Mouse (Mus musculus): Measurements from ENCODE around the gene Ascc3. TPM values are rescaled to one million over a fixed set of nuclear protein-coding genes. Genes with fewer than 3 reads are reported as not detected.

Ascc3 gene
- polyA plus RNA-seq, 1 experiment from 2014 or later: 20.5 TPM

DNA sequence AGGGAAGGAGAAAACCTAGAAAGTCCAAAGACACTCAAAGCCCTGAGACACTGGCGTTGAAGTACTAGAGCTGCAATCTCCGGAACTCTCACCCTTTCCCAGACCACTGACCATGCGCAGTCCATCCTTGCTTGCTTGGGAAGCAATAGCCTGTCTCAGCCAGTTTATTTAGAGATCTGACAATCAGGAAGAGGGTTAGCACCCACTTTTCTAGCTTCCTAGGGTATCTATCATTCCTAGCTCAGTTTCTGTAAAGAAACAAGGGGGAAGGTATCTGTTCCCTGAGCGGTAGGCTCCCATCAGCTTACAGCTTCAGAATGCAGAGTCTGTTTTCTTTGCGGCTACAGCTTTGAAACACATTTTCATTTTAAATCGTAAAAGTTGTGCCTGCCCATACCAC is 298.2 kb downstream of the Ascc3 start:
- no peaks in the 10 kb centered on the region for H3K36me3 ChIP-seq
- H3K4me3 ChIP-seq: no peak overlapping the region
- no peak for DNase-seq (ENCODE audit: low spot score)
- peaks cover 18% of the 10 kb centered on the region for H3K4me1 ChIP-seq
- 10% methylated on average over 6 of the region's 6 CpGs for WGBS
- peaks cover 86% of the 10 kb centered on the region for H3K27me3 ChIP-seq (ENCODE audit: insufficient read depth, poor library complexity, severe bottlenecking)
- H3K27ac ChIP-seq: no peak overlapping the region
- H3K9me3 ChIP-seq: no peaks in the 10 kb centered on the region

DNA sequence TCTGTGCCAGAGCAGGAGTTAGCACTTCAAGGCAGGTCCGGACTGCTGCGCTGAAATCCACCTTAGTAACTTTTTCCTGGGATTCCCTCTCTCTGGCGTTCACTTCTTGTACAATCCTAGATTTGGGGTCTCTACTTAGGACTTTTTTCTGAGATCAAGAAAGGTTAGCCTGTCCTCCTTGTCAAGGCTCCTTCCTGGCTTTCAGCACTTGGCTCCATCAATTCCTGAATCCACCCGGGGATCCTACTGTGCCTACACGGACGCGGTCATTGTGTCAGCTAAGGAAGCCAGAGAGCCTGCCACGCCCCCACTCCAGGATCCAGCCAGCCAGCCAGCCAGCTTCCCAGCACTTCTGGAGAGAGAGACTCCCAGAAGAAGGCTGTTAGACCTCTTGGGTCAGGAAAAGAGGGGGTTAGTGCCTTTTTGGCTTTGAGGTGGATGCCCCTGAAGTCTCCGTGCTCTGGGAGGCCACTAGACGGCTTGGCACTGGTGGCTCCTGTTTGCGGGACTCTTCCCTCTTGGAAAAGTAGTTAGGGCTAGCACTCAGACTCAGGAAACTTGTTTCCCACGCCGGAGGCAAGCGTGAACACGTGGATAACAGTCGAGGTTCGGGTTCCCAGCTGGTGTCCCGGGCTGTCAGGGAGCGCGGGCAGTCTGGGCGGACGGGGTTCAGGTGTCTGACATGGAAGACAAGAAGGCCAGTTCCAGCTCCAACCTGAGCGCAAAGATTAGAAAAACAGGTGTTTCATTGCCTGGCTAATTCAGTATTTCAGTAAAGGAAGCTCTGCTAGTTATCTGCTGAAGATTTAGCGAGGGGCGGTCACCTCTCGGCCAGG is 299.6 kb downstream of the Ascc3 start:
- Histone ChIP-seq H3K27me3 (ENCODE audit: insufficient read depth, poor library complexity, severe bottlenecking) (peaks cover 89% of the 10 kb centered on the region), H3K36me3 (no peaks in the 10 kb centered on the region), H3K27ac (no peak overlapping the region), H3K4me1 (peaks cover 18% of the 10 kb centered on the region), H3K9me3 (no peaks in the 10 kb centered on the region), H3K4me3 (peak overlapping the region; percentile 18; the same call in 1 of the 2 replicates)
- whole genome bisulfite sequencing: under 1% methylated on average over 26 of the region's 26 CpGs
- no peak for DNase-seq (ENCODE audit: low spot score)

DNA sequence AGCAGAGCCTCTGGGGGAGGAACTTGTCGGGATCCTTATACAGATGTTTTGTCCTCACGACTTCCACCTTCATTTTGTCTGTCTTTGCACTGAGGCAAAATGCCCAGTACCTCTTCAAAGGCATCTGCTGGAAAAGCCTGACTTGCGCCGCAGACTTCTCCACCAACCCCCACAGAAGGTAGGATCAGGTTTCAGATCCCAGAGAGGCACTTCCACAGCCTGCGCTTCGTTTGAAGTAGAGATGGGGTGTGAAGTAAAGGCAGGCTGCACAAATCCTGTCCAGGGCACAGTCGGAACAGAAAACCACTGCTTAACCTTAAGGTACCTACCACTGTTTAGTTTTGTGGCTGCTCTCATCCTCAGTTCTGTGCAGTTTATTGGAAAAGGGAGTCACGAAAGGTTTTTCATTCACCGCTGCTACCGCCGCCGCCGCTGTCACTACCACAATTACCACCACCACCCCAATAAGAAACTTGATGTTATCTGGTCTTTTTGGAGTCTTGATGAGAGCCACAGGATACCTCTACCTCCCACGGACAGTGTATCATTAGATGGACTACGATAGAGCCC is 300.4 kb downstream of the Ascc3 start:
- Histone ChIP-seq H3K4me1 (peaks cover 18% of the 10 kb centered on the region), H3K27me3 (ENCODE audit: insufficient read depth, poor library complexity, severe bottlenecking) (peaks cover 91% of the 10 kb centered on the region), H3K4me3 (0 out of 2 replicates have a peak overlapping the region, but pooled peaks have one; percentile 18), H3K36me3 (no peaks in the 10 kb centered on the region), H3K27ac (no peak overlapping the region), H3K9me3 (no peaks in the 10 kb centered on the region)
- WGBS: 1% methylated on average over 15 of the region's 15 CpGs
- no peak for DNase-seq (ENCODE audit: low spot score)

DNA sequence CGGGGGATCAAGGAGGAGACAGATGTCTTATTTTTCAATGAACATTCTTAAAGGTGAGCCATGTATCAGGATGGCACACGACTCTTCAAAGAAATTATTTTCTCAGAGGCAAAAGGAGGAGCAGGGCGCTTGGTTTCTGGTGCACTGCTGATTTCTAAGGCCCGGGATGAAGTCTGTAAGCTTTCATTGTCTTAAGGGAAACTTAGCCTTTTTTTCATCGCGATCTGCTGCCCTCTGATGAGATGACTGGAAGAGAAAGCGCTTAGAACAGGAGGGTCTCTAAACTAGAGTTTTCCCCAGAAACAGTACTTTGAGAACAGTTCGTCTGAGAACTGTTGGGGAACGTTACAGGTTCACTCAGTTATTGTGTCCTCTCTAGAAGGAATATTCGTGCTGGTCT is 301.1 kb downstream of the Ascc3 start:
- Histone ChIP-seq H3K9me3 (no peaks in the 10 kb centered on the region), H3K36me3 (no peaks in the 10 kb centered on the region), H3K4me3 (no peak overlapping the region), H3K4me1 (peaks cover 18% of the 10 kb centered on the region), H3K27ac (no peak overlapping the region), H3K27me3 (ENCODE audit: insufficient read depth, poor library complexity, severe bottlenecking) (peaks cover 94% of the 10 kb centered on the region)
- DNase-seq (ENCODE audit: low spot score): no peak
- WGBS: 2% methylated on average over 10 of the region's 10 CpGs

DNA sequence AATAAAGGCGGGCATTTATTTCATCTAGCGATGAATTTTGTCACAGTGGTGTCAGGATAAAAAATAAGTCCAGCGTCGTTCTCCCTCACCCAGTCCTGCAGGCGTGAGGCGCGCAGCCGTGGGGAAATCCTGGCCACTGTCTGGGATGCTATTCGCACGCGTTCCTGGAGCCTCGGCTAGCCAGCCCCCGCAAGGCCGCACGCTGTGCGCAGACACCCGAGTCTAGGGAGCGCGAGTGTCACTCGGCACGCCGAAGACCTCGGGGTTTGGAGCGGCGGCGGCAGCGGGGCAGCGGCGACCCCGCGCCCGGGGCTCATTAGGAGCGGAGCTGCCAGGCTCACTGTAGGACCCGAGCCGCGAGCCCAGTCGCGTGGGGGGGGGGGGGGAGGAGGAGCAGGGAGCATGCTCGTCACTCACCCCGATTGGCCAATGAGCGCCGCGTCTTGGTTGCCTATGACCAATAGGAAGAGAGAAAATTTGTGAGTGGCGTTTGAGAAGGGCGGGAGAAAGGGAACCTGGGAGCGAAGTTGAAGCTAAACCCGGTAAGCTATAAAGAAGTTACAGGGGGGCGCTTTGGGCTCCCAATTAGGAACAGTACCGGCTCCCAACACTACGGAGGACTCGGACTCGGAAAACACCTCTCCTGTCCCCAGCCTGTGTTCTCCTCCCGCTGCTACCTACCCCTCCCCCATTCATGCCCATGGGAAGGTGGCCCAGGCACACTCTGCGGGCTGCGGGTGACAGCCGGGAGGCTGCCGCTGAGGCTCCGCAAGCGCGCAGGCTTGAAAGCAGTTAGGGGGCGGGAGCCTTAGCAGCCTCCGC is 301.9 kb downstream of the Ascc3 start, which contains the start of gene Sim1:
Gene Sim1, plus strand, starts transcription at position 585 of the 822 bp plus-strand sequence.
- no peaks in the 10 kb centered on the region for H3K36me3 ChIP-seq

DNA sequence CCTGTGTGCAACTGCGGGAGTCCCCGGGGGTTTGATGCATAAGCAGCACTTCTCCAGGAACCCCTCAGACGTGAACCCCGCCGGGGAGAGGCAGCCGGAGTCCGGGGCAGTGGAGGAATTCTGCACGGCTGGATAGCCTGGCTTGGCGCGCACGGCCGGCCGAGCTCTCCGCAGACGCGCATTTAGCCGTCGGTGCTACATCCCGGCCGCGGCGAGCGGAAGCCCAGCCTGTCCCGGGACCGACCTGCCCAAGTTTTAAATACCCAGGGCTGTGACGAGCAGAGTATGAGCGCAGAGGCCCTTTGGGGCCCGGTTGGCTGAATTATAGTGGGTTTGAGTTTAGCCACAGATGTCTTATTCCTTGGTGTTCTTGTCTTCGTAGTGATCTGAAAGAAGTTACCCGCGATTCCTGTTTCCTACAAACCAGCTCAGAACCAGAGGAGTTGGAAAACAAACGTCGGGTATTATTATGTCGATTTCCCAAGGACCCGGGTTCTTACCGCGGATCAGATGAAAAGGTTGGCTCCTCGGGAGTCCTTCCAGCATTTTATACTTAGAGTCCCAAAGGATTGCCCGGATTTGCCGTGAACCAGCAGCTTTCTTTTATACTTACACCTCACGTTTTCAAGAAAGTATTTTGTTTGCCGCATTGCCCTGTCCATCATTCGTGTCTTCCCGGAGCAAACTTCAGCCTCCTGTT is 302.8 kb downstream of the Ascc3 start:
- H3K9me3 ChIP-seq: no peaks in the 10 kb centered on the region
- no peak overlapping the region for H3K27ac ChIP-seq
- peaks cover 93% of the 10 kb centered on the region for H3K27me3 ChIP-seq (ENCODE audit: insufficient read depth, poor library complexity, severe bottlenecking)
- peak overlapping the region; percentile 62 for H3K4me3 ChIP-seq
- 1% methylated on average over 44 of the region's 44 CpGs for WGBS
- H3K36me3 ChIP-seq: no peaks in the 10 kb centered on the region
- DNase-seq (ENCODE audit: low spot score): no peak
- peaks cover 18% of the 10 kb centered on the region for H3K4me1 ChIP-seq

More for the DNA sequence above, 301.9 kb downstream of the Ascc3 start, which contains the start of gene Sim1:
- Histone ChIP-seq H3K4me1 (peaks cover 18% of the 10 kb centered on the region), H3K27ac (no peak within 1 kb of the TSS), H3K4me3 (peak within 1 kb of the TSS; percentile 62), H3K27me3 (ENCODE audit: insufficient read depth, poor library complexity, severe bottlenecking) (peaks cover 93% of the 10 kb centered on the region), H3K9me3 (no peaks in the 10 kb centered on the region)
- WGBS: under 1% methylated on average over 61 of the region's 62 CpGs
- peak; percentile 93 for DNase-seq (ENCODE audit: low spot score)

DNA sequence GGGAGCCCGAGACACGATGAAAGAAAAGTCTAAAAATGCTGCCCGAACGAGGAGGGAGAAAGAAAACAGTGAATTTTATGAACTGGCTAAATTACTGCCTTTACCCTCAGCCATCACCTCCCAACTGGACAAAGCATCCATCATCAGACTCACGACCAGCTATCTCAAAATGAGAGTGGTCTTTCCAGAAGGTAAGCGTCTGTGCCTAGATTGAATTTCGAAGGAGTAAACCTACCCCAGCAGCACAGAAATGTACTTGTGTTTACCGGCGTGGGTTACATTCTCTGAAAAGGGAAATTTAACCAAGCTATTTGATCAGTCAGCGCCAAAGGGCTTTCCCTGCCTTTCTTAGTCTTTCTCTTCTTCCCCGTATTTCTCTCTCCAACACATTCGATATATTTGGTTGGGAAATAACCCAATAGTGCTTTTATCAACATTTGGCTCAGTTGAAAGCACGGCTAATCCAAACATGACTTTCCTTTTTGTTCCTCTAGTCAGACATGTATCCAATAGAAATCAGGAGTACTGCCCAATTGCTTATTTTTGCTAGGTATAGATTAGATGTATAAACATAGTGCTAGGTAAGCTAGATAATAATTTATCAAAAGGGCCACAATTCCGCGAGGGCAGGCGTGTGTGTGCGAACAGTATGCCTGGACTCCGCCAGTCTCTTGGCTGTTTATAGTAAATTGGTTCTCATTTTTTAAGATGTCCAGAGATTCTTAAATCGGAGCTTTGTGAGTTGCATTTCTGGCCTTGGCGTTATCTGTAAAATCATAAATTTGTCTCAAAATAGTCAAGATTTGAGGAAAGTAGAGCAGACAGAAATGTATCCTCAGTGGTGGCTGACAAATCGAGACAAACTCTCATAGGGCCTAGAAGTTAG is 303.7 kb downstream of the Ascc3 start:
- DNase-seq (ENCODE audit: low spot score): no peak
- H3K27me3 ChIP-seq (ENCODE audit: insufficient read depth, poor library complexity, severe bottlenecking): peaks cover 93% of the 10 kb centered on the region
- 4% methylated on average over 21 of the region's 21 CpGs for WGBS

DNA sequence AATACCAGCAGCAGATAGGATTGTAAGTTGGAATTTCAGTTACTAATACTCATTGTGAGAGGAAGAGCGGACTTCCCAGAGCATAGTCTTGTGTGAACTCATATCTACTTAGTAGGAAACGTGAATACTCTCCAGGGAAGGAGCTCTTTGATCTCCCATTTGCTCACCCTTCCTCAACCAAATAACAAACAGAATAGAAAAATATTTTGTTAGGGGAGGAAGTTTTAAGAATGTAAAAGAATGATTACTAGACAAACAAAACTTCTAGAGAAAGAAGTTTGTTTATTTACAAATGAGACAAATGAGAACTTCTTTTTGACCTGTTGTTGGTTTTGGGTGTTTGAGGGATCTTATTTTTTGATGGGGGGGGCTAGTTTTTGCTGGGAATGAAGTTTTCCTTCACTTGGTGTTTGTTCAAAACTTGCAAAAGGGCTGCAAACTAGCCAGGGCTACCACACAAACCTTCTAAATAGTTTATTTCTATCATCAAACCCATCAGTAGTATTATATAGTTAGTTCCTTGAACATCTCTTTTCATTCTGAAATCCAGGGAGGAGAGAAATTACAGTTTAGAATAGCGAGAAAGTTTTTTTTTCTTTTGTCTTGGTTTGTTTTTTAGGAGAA is 304.4 kb downstream of the Ascc3 start:
- Histone ChIP-seq H3K4me3 (no peak overlapping the region), H3K36me3 (no peaks in the 10 kb centered on the region), H3K4me1 (peaks cover 22% of the 10 kb centered on the region), H3K27me3 (ENCODE audit: insufficient read depth, poor library complexity, severe bottlenecking) (peaks cover 94% of the 10 kb centered on the region), H3K9me3 (no peaks in the 10 kb centered on the region), H3K27ac (no peak overlapping the region)
- DNase-seq (ENCODE audit: low spot score): no peak
- 4% methylated on average over 3 of the region's 3 CpGs for WGBS

More for the DNA sequence above, 303.7 kb downstream of the Ascc3 start:
- no peaks in the 10 kb centered on the region for H3K36me3 ChIP-seq
- no peak overlapping the region for H3K4me3 ChIP-seq
- H3K27ac ChIP-seq: no peak overlapping the region
- H3K4me1 ChIP-seq: peaks cover 23% of the 10 kb centered on the region
- no peaks in the 10 kb centered on the region for H3K9me3 ChIP-seq

DNA sequence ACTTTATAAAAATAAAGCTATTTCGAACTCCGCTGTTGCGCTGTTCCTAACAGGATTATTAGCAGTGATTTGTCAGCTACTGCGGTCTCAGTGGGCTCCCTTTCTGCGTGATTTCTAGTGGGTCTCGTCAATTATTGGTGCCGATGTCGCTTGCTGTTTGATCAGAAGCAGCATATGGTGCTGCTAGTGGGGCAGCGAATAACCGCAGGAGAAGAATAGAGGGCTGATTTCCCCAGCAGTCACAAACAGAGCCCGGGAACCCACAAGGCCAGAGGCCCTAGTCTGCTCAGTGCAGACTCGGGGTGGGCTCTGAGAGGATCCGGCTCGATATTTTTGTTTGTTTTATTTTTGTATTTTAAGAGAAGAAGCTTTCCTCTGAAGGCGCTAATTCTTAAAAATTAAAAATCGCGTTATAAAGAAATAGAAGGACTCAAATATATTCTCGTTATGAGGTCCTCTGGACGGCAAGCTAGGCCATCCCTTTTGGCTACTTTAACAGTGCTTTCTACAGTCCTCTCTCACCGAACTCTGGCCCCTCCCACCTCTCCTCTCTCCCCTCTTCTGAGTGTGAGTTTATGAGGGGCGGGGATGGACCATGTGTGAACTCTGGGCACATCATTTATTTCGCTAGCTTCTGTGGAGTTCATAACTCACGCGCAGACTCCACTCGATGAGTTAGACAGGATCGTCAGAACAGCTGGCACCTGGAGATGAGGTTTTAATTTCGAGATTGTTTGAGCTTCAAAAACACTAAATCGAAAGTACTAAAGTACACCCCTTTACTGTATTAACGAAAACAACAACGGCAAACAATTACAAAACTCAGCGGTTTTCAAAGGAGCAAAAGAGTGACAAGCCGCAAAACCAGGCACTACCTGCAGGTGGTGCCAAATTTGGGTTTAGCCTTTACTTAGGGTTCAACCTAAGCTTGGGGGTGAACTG is 305.3 kb downstream of the Ascc3 start:
- Histone ChIP-seq H3K27me3 (ENCODE audit: insufficient read depth, poor library complexity, severe bottlenecking) (peaks cover 94% of the 10 kb centered on the region), H3K4me3 (no peak overlapping the region), H3K36me3 (no peaks in the 10 kb centered on the region), H3K27ac (no peak overlapping the region), H3K4me1 (peaks cover 13% of the 10 kb centered on the region), H3K9me3 (no peaks in the 10 kb centered on the region)
- 2% methylated on average over 32 of the region's 32 CpGs for WGBS
- DNase-seq (ENCODE audit: low spot score): no peak

DNA sequence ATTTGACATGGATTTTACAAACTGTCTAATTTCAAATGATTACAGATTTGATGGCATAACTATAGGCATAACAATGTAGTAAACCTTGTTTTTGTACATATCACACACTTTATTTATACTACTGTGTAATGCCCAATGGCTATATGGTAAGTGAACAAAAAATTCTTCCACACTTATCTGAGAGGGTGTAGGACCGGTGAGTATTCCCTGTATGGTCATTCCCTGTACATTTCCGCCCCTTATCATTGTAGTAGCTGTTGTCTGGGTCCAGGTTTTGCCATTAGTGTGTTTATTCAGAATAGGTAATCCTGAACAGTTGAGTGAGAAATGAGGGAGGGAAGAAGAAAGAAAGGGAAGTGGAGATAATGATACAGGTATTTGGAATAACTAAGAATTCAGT is 306.2 kb downstream of the Ascc3 start:
- no peaks in the 10 kb centered on the region for H3K36me3 ChIP-seq
- H3K4me1 ChIP-seq: peaks cover 11% of the 10 kb centered on the region
- H3K27me3 ChIP-seq (ENCODE audit: insufficient read depth, poor library complexity, severe bottlenecking): peaks cover 93% of the 10 kb centered on the region
- no peak overlapping the region for H3K4me3 ChIP-seq
- no peak overlapping the region for H3K27ac ChIP-seq
- whole genome bisulfite sequencing: 20% methylated on average over 2 of the region's 2 CpGs
- DNase-seq (ENCODE audit: low spot score): no peak
- no peaks in the 10 kb centered on the region for H3K9me3 ChIP-seq
